Mouse (Mus musculus) mouse embryonic stem cell (cell line): Measurements from ENCODE around the gene Ptma.
"Not testable (repeated sequence)": the region's sequence is repeated elsewhere in the genome, so short reads cannot be mapped to it uniquely, and the experiment has no call there.

ENCODE experiments used
- in situ Hi-C, 2 experiments: fragments of 300-500 bp; cut with MboI; formaldehyde crosslinking; loops; 1 replicate in 1 of 2; 3 replicates in 1 of 2; pipeline ENCODE4 v1.14.3; 2019 to 2020; ENCODE audit warnings: low sequenced_read_pairs in 2 of 2, low pct_unique_long_range_greater_than_20kb in 1 of 2, mixed read lengths in 1 of 2; ENCODE audit not compliant: unreplicated experiment in 1 of 2

Ptma gene

GRCm38 (mm10) chr1:86509410-86509809 is 17.1 kb upstream of the Ptma start:
- in situ Hi-C loops, result no loop called here

GRCm38 (mm10) chr1:86510266-86510665 is 16.3 kb upstream of the Ptma start:
- in situ Hi-C loops, result no loop called here

GRCm38 (mm10) chr1:86510676-86511441 is 15.7 kb upstream of the Ptma start:
- in situ Hi-C loops, result no loop called here

- in situ Hi-C loops, result no loop called here
These were observed 14.3 kb upstream of the Ptma start for GRCm38 (mm10) chr1:86512154-86512720.

- in situ Hi-C loops, result not testable (repeated sequence)
These were observed 13.5 kb upstream of the Ptma start for GRCm38 (mm10) chr1:86513031-86513430.

- in situ Hi-C loops, result no loop called here
These were observed 10.7 kb upstream of the Ptma start for GRCm38 (mm10) chr1:86515715-86516410.

GRCm38 (mm10) chr1:86517076-86517475 is 9.4 kb upstream of the Ptma start:
- in situ Hi-C loops, result no loop called here

- in situ Hi-C loops, result no loop called here
These were observed 6.2 kb upstream of the Ptma start for GRCm38 (mm10) chr1:86520361-86520760.

- in situ Hi-C loops, result no loop called here
These were observed 4.1 kb upstream of the Ptma start for GRCm38 (mm10) chr1:86522286-86522871.

- in situ Hi-C loops, result no loop called here
These were observed 2.5 kb upstream of the Ptma start for GRCm38 (mm10) chr1:86523776-86524618.

GRCm38 (mm10) chr1:86524619-86525498 is 1.7 kb upstream of the Ptma start:
- in situ Hi-C loops, result no loop called here

- in situ Hi-C loops, result no loop called here
These were observed 919 bp upstream of the Ptma start for GRCm38 (mm10) chr1:86525499-86526115.

- in situ Hi-C loops, result no loop called here
These were observed 468 bp downstream of the Ptma start for GRCm38 (mm10) chr1:86526789-86527598.

- in situ Hi-C loops, result no loop called here
These were observed 1.3 kb downstream of the Ptma start for GRCm38 (mm10) chr1:86527599-86528486.

GRCm38 (mm10) chr1:86528571-86529180 is 2.1 kb downstream of the Ptma start:
- in situ Hi-C loops, result no loop called here
